Mouse (Mus musculus): ENCODE measurements at regions not wholly inside any gene's neighbourhood (a gene's known extent, or its start where the extent isn't known, plus 50 kb on each side); places are given as distances from the start of the nearest gene placed in this dataset.

DNA sequence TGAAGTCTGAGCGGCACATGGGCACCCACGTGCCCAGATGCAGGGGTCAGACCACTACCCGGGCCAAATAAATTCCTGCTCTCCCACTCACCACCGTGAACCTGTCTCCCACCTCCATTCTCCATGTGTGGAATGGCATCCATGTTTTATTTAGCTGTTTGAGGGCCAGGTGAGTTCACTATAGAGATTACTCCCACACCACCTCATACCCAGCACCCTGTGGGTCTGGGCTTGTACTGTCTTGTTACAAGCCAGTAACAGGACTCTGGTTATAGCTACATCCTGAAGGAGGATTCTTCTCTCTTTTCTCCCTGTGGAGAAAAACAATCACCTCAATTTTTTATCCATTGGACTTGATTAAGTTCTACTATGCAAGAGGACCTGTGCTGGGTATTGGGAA, 181.8 kb downstream of the 3100002H09Rik start:
- no peak for TF ChIP-seq CTCF (IDR thresholded peaks at IDR 0.05; ENCODE audit: extremely low read depth, insufficient read depth, insufficient read length, insufficient replicate concordance)
- no peak for TF ChIP-seq POLR2A (IDR thresholded peaks at IDR 0.05; ENCODE audit: low read depth, low read length)

Data from spleen, adult 2 months (tissue).